Mouse (Mus musculus) adrenal gland, adult 10 weeks (tissue): ENCODE data around the gene Asf1b. TPM values are rescaled to one million over a fixed set of nuclear protein-coding genes. Genes with fewer than 3 reads are reported as not detected.

Source experiments
- polyA plus RNA-seq: library from polyadenylated mRNA; stranded (reverse); fragments of 350-450 nt; fragmentation: Illumina TruSeq; extraction: RNeasy Lipid Tissue Mini Kit (QIAGEN cat#74804); gene quantifications from one replicate; pipeline ENCODE4 v1.2.3, GENCODE M21; 2014; ENCODE audit warnings: low read depth, low replicate concordance

The Asf1b gene
- polyA plus RNA-seq, result 1.7 TPM

DNA sequence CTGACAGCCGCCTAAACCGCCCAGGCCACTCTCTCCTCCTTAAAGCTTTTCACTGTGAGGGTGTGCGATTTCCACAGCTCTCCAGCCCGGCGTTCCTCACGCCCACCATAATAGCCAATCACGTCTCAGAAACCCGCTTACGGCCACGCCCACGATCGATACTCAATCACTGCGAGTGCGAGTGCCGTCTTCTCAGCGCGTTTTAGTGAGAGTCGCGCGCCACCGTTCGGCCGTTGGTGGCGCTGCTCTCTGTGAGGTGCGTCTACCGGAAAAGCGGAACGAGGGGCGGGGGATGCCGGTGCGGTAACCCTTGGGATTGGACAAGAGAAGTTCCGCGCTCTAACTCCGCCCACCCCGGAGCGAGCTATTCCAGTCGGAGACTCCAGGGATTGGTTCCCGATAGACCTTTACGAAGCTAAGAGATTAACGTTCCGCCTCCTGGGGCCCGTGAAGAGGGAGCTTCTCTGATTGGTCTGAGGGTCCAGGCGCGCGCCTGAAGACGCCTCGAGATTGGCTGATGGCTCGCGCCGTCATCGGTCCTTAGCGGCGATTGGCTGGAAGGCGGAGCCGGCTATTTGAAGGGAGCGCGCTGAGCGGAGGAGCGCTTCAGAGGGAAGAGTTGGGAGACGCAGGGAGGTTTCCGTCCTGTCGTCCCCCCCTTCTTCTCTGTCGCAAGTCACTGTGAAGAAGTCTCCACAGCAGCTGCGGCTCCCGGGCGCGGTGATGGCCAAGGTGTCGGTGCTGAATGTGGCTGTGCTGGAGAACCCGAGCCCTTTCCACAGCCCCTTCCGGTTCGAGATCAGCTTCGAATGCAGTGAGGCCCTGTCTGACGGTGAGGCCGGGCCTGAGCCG, at the start of gene Asf1b, which contains the start of gene Gm10644:
TSS of gene Asf1b (plus strand) at position 402 of the 852 bp plus-strand sequence.
TSS of gene Gm10644 (minus strand) at position 100 of the 852 bp plus-strand sequence.

DNA sequence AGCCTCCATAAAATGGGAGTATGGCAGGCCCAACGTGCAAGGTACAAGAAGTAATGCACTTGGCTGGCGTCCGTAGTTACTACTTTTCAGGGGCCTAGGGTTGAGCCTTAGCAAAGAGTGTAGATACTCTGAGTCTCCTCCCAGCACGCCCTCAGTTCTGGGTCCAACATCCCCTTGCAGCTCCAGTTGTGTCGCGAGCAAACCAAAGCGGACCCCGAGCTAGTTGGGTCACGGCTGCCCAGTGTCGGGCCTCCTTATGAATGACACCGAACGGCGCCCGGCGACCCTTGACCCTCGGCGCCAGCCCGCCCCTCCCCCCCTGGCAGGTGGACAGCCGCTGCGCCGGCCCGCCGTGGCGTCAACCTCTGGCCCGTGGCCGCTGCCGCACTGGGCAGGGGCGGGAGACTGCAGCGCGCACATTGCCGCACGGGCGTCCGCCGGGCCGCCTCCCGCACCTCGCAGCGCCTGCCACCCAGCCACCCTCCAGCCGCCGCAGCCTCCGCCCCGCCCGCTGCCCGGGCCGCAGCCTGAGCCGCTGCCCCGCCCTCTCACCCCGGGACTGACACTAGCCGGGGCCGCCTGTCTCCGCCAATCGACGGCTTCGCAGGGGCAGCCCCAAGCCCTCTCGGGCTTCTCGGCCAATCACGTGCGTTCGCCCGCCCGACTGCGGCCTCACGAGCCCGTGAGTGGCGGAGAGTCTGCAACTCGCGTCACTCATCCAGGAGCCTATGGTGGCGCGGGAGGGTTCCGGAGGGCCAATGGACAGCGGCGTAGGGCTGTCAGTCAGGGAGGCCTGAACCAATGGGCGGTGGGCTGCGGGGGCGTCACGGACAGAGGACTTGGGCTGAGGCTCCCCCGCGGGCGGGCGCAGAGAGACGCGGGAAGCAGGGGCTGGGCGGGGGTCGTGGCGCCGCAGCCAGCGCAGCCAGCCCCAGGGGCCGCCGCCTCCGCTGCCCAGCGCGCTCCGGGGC, 17.1 kb downstream of the Asf1b start, which contains the start of gene Prkaca:
TSS of gene Prkaca (plus strand) at position 844 of the 971 bp plus-strand sequence.

DNA sequence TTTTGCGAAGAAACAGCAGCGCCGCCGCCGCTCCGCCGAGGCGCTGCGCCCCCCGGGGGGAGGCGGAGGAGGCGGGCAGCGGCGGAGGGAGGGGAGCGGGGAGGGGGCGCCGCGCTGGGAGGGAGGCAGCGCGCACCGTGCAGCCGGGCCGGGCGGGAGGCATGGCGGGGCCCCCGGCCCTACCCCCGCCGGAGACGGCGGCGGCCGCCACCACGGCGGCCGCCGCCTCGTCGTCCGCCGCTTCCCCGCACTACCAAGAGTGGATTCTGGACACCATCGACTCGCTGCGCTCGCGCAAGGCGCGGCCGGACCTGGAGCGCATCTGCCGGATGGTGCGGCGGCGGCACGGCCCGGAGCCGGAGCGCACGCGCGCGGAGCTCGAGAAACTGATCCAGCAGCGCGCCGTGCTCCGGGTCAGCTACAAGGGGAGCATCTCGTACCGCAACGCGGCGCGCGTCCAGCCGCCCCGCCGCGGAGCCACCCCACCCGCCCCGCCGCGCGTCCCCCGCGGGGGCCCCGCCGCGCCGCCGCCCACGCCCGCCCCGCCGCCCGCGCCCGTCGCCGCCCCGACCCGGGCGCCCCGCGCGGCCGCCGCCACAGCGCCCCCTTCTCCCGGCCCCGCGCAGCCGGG, 42.3 kb downstream of the Asf1b start, which contains the start of gene Samd1:
TSS of gene Samd1 (plus strand) at position 162 of the 631 bp plus-strand sequence.

DNA sequence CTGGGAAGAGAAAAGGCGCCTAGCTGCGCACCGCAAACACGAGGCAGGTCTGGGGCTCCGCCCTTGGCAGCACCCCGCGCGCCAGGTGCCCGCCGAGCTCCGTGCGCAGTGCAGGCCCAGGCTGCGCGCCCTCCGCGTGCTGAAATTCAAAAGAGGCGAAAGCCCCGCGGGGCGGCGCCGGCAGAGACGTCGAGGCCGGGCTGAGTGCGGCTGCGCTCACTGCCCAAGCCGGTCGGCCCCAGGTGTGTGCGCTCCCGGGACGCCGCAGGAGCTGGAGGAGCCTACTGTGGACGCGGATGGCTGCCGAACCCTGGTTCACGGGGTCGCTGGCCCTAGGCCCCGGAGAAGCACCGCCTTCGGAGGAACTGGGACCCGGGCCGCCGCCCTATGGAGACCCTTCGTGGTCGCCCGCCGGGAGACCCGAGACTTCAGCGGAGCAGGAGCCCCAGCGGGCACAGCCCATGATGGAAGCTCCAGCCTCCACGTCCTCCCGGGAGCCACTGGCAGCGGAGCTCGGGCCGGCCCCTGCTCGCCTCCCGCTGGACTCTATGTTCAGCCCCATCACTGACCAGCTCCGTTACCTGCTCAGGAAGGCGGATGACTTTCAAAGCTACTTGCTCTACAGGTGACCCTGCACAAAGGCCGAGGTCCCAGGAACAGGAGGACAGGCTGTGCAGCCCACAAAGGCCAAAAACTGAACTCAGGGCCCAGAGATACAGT, 46.1 kb downstream of the Asf1b start, which contains the start of gene 1700067K01Rik:
TSS of gene 1700067K01Rik (plus strand) at position 222 of the 720 bp plus-strand sequence.

DNA sequence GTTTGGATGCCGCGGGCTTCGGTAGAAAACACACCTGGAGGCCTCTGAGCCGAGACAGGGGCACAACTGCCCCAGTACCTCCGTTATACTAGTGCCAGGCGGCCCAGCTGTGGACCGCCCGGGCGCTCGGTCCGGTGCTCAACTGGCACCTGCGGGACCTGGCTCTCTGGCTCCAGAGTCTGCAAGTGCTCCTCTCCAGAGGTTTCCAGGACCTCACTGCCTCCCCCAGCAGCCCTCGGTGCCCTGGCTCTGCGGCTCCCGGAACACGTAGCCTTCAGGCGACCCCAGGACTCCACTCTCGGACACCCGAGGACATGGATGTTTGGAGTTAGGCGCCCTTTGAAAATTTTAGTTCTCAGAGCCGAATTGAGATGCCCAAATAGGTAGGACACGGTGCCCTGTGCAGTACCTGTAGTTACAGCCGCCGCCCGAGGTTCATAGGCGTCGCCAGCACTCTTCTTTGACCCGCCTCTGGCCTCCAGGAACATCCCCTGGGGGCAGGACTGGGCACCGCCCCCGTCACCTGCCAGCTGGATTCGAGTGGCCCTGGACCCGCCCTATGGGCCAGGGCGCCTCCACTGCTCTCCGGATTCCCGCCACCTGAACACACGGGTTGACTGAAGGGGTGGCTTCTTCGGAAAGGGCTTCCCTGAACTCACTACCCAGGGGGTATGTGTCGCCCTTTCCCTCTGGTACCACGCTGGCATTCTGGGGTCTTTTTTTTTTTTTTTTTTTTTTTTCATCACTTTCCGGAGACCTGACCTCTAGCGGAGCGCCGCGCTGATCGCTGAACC, 56.6 kb downstream of the Asf1b start, which contains the start of gene 2210011C24Rik:
TSS of gene 2210011C24Rik (minus strand) at position 467 of the 794 bp plus-strand sequence.

Other genes with a start within 250 kb of the Asf1b start
- 4.1 TPM for gene Ddx39, start 240.3 kb upstream of the Asf1b start, polyA plus RNA-seq
- gene Adgre5, start 214.2 kb upstream of the Asf1b start, polyA plus RNA-seq, result 6.5 TPM
- gene Adgrl1, start 55.4 kb upstream of the Asf1b start, polyA plus RNA-seq, result 7.5 TPM
- gene Gm10644, start 302 bp upstream of the Asf1b start, polyA plus RNA-seq, result 0.35 TPM
- gene Prkaca, start 17.5 kb downstream of the Asf1b start, polyA plus RNA-seq, result 56.5 TPM
- gene Samd1, start 42.2 kb downstream of the Asf1b start, polyA plus RNA-seq, result 4.4 TPM
- not detected for gene 1700067K01Rik, start 46.0 kb downstream of the Asf1b start, polyA plus RNA-seq
- not detected for gene 2210011C24Rik, start 56.7 kb downstream of the Asf1b start, polyA plus RNA-seq
- 0.76 TPM for gene Palm3, start 66.0 kb downstream of the Asf1b start, polyA plus RNA-seq
- gene Il27ra, start 87.1 kb downstream of the Asf1b start, polyA plus RNA-seq, result 0.35 TPM
- not detected for gene Rln3, start 89.5 kb downstream of the Asf1b start, polyA plus RNA-seq
- 2.3 TPM for gene Gm10643, start 109.6 kb downstream of the Asf1b start, polyA plus RNA-seq
- gene Rfx1, start 111.3 kb downstream of the Asf1b start, polyA plus RNA-seq, result 0.64 TPM
- gene Dcaf15, start 149.3 kb downstream of the Asf1b start, polyA plus RNA-seq, result 1.3 TPM
- not detected for gene Podnl1, start 170.5 kb downstream of the Asf1b start, polyA plus RNA-seq
- gene Cc2d1a, start 192.4 kb downstream of the Asf1b start, polyA plus RNA-seq, result 0.35 TPM
- gene 4930432K21Rik, start 192.5 kb downstream of the Asf1b start, polyA plus RNA-seq, result not detected
- not detected for gene Nanos3, start 229.7 kb downstream of the Asf1b start, polyA plus RNA-seq